Mouse (Mus musculus) midbrain, postnatal 0 days (tissue): ENCODE data around the gene Evx2. TPM values are rescaled to one million over a fixed set of nuclear protein-coding genes. Genes with fewer than 3 reads are reported as not detected.

Experiments used
- ATAC-seq: fragments of 200-750 bp; cut with Nextera tagmentation; 2 replicates; pipeline ENCODE4 v1.8.0; 2017; ENCODE audit warnings: moderate number of reproducible peaks, mild to moderate bottlenecking, moderate TSS enrichment, moderate library complexity; ENCODE audit not compliant: low FRiP score
- DNase-seq: peaks from one replicate; pipeline ENCODE4 v3.0.0-alpha.2; 2015; ENCODE audit warnings: low spot score
- H3K27ac ChIP-seq: fragments of 300-500 bp; sonication (generic); 2 replicates; pipeline ENCODE4 v1.5.1; 2014; ENCODE audit warnings: low read depth, mild to moderate bottlenecking, low read length, mixed read lengths
- H3K27me3 ChIP-seq: fragments of 300-500 bp; sonication (generic); 2 replicates; pipeline ENCODE4 v1.6.1; 2014; ENCODE audit warnings: low read length, control low read depth, mixed read lengths; ENCODE audit not compliant: insufficient read depth
- H3K36me3 ChIP-seq: fragments of 300-500 bp; sonication (generic); 2 replicates; pipeline ENCODE4 v1.6.1; 2014; ENCODE audit warnings: low read length, control low read depth, mixed read lengths; ENCODE audit not compliant: insufficient read depth
- H3K4me1 ChIP-seq: fragments of 300-500 bp; sonication (generic); 2 replicates; pipeline ENCODE4 v1.6.1; 2014; ENCODE audit warnings: mild to moderate bottlenecking, control low read depth, antibody characterized with exemption, low read length, mixed read lengths; ENCODE audit not compliant: insufficient read depth
- H3K4me2 ChIP-seq: fragments of 300-500 bp; sonication (generic); 2 replicates; pipeline ENCODE4 v1.6.1; 2014; ENCODE audit warnings: low read depth, mild to moderate bottlenecking, low read length, mixed read lengths; ENCODE audit not compliant: poor library complexity, severe bottlenecking
- H3K4me3 ChIP-seq: fragments of 300-500 bp; sonication (generic); 2 replicates; pipeline ENCODE4 v1.5.1; 2014; ENCODE audit warnings: low read depth, mild to moderate bottlenecking, low read length, moderate library complexity
- H3K9ac ChIP-seq: fragments of 300-500 bp; sonication (generic); replicated peaks from 2 replicates; pipeline ENCODE4 v1.6.1; 2014; ENCODE audit warnings: mild to moderate bottlenecking, low read length, moderate library complexity, mixed read lengths; ENCODE audit not compliant: poor library complexity, severe bottlenecking
- H3K9me3 ChIP-seq: fragments of 300-500 bp; sonication (generic); 2 replicates; pipeline ENCODE4 v1.6.1; 2016; ENCODE audit warnings: low read length, control low read depth
- CTCF ChIP-seq: IDR thresholded peaks from 2 replicates; pipeline ENCODE4 v1.5.1; 2016; ENCODE audit warnings: antibody characterized with exemption, mild to moderate bottlenecking
- WGBS: fragments of 180-500 bp; shearing (Covaris S2); extraction: QIAGEN DNeasy Blood & Tissue Kit; methylation state at CpG from one replicate; pipeline ENCODE4 v1.1.7; 2014; 5-methylcytosine and 5-hydroxymethylcytosine counted together
- polyA plus RNA-seq: library from polyadenylated mRNA; unstranded; fragments of >200 nt; fragmentation: Nextera tagmentation; extraction: Ambion mirVana; gene quantifications from 2 replicates; pipeline ENCODE4 v1.2.1, GENCODE M21; 2015
- total RNA-seq: library from RNA; depleted of rRNA; stranded (reverse); fragments of >200 nt; gene quantifications from 2 replicates; pipeline ENCODE4 v1.2.3, GENCODE M21; 2014

Evx2 gene
- total and polyA plus RNA-seq, 2 experiments from 2014 or later, result 0.33 to 4.2 TPM

DNA sequence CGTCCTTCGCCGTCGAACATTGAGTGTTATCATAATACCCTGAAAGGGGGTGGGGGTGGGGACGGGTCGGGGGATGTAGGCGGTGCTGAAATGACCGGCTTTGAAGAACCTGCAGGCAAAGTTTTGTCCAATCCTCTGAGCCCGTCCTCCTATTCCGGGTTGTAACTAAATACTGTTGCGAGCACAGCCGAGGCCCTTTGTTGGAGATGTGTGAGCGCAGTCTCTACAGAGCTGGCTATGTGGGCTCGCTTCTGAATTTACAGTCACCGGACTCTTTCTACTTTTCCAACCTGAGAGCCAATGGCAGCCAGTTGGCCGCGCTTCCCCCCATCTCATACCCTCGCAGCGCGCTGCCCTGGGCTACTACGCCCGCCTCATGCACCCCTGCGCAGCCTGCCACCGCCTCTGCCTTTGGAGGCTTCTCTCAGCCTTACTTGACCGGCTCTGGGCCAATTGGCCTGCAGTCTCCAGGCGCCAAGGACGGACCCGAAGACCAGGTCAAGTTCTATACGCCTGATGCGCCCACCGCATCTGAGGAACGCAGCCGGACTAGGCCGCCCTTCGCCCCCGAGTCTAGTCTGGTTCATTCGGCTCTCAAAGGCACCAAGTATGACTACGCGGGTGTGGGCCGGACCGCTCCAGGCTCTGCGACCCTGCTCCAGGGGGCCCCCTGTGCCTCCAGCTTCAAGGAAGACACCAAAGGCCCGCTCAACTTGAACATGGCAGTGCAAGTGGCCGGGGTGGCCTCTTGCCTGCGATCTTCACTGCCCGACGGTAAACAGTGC lies 15.7 kb upstream of the Evx2 start, which contains the start of gene Hoxd12:
Gene Hoxd12 (plus strand): TSS at position 133 of the 785 bp plus-strand sequence.
- TF ChIP-seq CTCF, result no peak
- 3% methylated on average over 47 of the region's 47 CpGs for WGBS
- peaks cover 90% of the 10 kb centered on the region for H3K27me3 ChIP-seq

DNA sequence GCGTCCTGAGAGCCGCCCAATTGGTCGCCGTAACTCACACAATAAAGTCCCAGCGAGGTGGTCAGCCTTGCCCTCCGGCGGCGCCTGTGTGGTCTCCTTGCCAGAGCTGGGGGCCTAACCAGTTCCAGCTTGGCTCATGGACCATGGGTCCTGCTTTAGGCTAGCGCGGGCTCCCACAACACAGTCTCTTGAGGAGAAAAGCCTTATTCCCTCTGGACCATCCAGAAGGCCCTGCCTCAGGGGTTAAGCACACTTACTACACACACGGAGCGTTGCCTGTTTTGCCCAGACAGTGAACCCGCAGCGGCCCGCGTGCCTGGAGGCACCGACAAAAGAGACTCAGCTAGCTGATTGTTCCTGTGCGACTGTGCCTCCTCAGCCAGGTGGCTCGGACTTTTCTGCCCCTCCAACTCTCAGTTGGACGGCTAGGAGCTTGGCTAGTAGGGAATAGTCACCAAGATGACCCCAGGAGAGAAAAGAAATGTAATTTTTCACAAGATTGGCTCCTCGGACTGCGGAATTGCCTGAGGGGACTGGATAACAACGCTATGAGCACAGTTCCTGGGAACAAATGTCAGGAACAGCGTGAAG lies 14.6 kb upstream of the Evx2 start:
- Histone ChIP-seq H3K27ac (no peak overlapping the region), H3K9ac (no peak overlapping the region), H3K4me3 (no peak overlapping the region), H3K36me3 (no peaks in the 10 kb centered on the region), H3K27me3 (peaks cover 90% of the 10 kb centered on the region), H3K4me1 (no peaks in the 10 kb centered on the region), H3K9me3 (no peaks in the 10 kb centered on the region), H3K4me2 (no peak overlapping the region)
- no peak for DNase-seq
- TF ChIP-seq CTCF, result no peak
- whole genome bisulfite sequencing, result under 1% methylated on average over 24 of the region's 24 CpGs
- no peak for ATAC-seq

More for the DNA sequence above, 15.7 kb upstream of the Evx2 start, which contains the start of gene Hoxd12:
- H3K27ac ChIP-seq, result no peak within 1 kb of the TSS
- H3K36me3 ChIP-seq, result no peaks in the 10 kb centered on the region
- H3K9ac ChIP-seq, result no peak within 1 kb of the TSS
- ATAC-seq (peak; percentile 10; the same call in 1 of the 2 replicates), DNase-seq (no peak)
- H3K4me2 ChIP-seq, result no peak within 1 kb of the TSS
- no peaks in the 10 kb centered on the region for H3K9me3 ChIP-seq
- H3K4me1 ChIP-seq, result no peaks in the 10 kb centered on the region
- no peak within 1 kb of the TSS for H3K4me3 ChIP-seq

DNA sequence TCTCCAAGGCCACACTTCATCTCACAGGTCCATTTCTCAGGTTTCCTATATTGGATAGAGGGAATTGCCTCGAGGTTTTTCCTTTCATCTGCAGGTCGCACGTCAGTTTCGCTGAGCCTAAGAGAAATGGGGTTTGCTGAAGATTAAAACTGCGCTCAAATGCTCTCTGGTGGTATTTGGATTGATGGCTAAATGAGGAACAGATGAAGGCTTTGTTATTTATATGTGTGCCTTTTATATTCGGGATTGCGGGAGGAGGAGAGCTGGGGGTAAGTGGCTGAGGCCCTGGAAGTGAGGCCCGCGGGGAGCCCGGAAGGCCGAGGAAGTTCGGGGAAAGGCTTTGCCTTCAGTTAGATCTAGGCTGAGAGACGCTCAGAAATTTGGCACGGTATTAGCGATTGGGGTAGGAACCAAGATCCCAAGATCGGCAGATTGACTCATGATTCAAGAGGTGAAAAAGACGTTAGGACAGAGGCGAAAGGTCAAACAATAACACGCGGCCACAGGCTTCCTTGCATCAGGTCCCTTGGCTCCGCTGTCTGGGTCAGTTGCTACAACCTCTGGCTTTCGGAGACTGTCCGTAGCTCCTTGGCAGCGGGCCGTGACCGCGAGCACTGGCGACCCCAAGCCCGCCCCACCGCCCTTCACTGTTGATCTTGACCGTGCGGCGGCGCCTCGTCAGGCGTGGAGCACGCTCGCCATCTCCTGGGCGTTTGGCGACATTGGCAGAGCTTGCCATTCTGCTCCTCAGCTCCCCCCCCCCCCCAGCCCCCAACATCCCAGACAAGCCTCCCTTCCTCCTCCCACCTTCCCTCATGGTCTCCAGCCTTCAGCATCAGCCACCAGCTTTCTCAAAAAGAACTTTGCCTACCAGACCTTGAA lies 13.4 kb upstream of the Evx2 start:
- Histone ChIP-seq H3K9ac (no peak overlapping the region), H3K4me1 (peaks cover 3% of the 10 kb centered on the region; the same call in 1 of the 2 replicates), H3K4me3 (peak overlapping the region; percentile 15; the same call in 1 of the 2 replicates), H3K27me3 (peaks cover 90% of the 10 kb centered on the region), H3K27ac (no peak overlapping the region), H3K4me2 (peak overlapping the region; percentile 40), H3K36me3 (no peaks in the 10 kb centered on the region), H3K9me3 (no peaks in the 10 kb centered on the region)
- WGBS, result under 1% methylated on average over 40 of the region's 40 CpGs
- peak; percentile 70 for DNase-seq
- TF ChIP-seq CTCF, result peak; percentile 77
- peak; percentile 34; the same call in 1 of the 2 replicates for ATAC-seq

DNA sequence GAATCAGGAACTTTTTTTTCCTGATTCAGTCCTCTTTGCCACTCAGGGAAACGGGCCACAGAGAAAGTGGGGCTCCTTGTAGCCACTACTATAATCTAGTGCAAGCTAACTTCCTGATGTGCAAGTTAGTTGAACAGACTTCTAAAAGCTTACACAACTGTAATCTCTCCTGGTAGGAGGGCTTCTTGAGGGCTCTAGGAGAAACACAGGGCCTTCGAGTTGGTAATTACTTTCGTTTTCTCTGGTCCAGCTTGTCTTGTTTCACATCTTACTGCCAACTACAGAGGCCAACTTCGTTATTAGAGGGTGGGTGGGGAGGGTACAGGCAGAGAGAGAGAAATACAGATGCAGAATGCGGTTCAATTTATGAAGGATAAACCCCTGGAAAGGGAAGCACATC lies 12.5 kb upstream of the Evx2 start:
- H3K9ac ChIP-seq, result no peak overlapping the region
- H3K36me3 ChIP-seq, result no peaks in the 10 kb centered on the region
- H3K9me3 ChIP-seq, result no peaks in the 10 kb centered on the region
- WGBS, result 11% methylated on average over 5 of the region's 5 CpGs
- DNase-seq (no peak), ATAC-seq (no peak)
- H3K27me3 ChIP-seq, result peaks cover 90% of the 10 kb centered on the region
- no peak for TF ChIP-seq CTCF
- no peak overlapping the region for H3K4me2 ChIP-seq
- H3K27ac ChIP-seq, result no peak overlapping the region
- peaks cover 3% of the 10 kb centered on the region; the same call in 1 of the 2 replicates for H3K4me1 ChIP-seq
- H3K4me3 ChIP-seq, result no peak overlapping the region

DNA sequence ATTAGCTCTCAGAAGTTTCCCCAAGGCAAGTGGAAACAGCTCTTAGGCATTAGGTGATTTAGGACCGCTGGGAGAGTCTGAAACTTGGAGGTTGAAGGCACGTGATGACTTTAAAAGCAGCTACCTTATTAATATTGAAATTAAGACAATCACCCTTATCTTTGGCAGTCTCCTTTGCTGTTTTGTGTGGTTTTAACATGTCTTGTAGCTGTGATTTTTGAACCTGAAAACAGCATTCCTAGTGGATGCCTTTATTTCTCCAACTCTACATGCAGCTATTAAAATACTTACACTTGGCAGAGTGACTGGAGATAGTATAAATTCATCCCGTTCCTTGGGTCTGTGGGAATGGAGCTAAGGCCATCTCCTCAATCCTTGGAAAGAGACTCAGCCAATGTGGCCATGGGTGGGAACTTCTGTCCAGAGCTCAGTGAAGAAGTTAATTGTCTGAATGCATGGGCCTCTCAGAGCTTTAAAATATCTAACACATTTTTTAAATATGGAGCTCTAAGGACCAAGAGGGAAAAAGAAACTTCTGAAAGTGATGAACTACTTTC lies 11.4 kb upstream of the Evx2 start:
- Histone ChIP-seq H3K27me3 (peaks cover 88% of the 10 kb centered on the region), H3K36me3 (no peaks in the 10 kb centered on the region), H3K4me2 (no peak overlapping the region), H3K9me3 (no peaks in the 10 kb centered on the region), H3K9ac (no peak overlapping the region), H3K27ac (no peak overlapping the region), H3K4me1 (peaks cover 3% of the 10 kb centered on the region; the same call in 1 of the 2 replicates), H3K4me3 (no peak overlapping the region)
- 5% methylated on average over 3 of the region's 3 CpGs for WGBS
- no peak for TF ChIP-seq CTCF
- DNase-seq (no peak), ATAC-seq (no peak)
